Mouse (Mus musculus): Measurements from ENCODE around the gene Sf3a3. TPM values are rescaled to one million over a fixed set of nuclear protein-coding genes. Genes with fewer than 3 reads are reported as not detected.
"Not testable (repeated sequence)": the region's sequence is repeated elsewhere in the genome, so short reads cannot be mapped to it uniquely, and the experiment has no call there.

Gene Sf3a3
- polyA plus RNA-seq, 1 experiment from 2014 or later, result 63.5 TPM

GRCm38 (mm10) chr4:124710776-124711291 lies 3.7 kb upstream of the Sf3a3 start:
- peak; percentile 78 for TF ChIP-seq CTCF (IDR thresholded peaks at IDR 0.05; ENCODE audit: low read depth)
- TF ChIP-seq EP300 (optimal IDR thresholded peaks at IDR 0.05), result no peak
- peak overlapping the region; percentile 94 for H3K27ac ChIP-seq (replicated peaks)
- H3K27me3 ChIP-seq (ENCODE audit: control insufficient read depth, insufficient read depth, low read length), result no peaks in the 10 kb centered on the region
- no peaks in the 10 kb centered on the region for H3K9me3 ChIP-seq (ENCODE audit: control insufficient read depth, low read length)
- H3K36me3 ChIP-seq (ENCODE audit: control insufficient read depth, insufficient read depth, low read length), result peaks cover 1% of the 10 kb centered on the region; the same call in 1 of the 2 replicates
- no peak overlapping the region for H3K4me2 ChIP-seq (replicated peaks; ENCODE audit: low read depth)
- WGBS, result 9% methylated on average over 5 of the region's 5 CpGs
- ATAC-seq (ENCODE audit: low FRiP score, low TSS enrichment) (no peak), DNase-seq (ENCODE audit: low spot score) (peak; percentile 41)
- no peak overlapping the region for H3K4me3 ChIP-seq (ENCODE audit: low read depth, low read length)
- H3K9ac ChIP-seq (ENCODE audit: low read length), result no peak overlapping the region
- 0 out of 2 replicates have a peak, but pooled peaks cover 6% of the 10 kb centered on the region for H3K4me1 ChIP-seq (replicated peaks; ENCODE audit: control insufficient read depth, insufficient read depth)

- Histone ChIP-seq H3K4me3 (ENCODE audit: low read depth, low read length) (no peak overlapping the region), H3K36me3 (ENCODE audit: control insufficient read depth, insufficient read depth, low read length) (0 out of 2 replicates have a peak, but pooled peaks cover 3% of the 10 kb centered on the region), H3K27me3 (ENCODE audit: control insufficient read depth, insufficient read depth, low read length) (no peaks in the 10 kb centered on the region), H3K9ac (ENCODE audit: low read length) (no peak overlapping the region), H3K4me1 (replicated peaks; ENCODE audit: control insufficient read depth, insufficient read depth) (0 out of 2 replicates have a peak, but pooled peaks cover 6% of the 10 kb centered on the region), H3K27ac (replicated peaks) (no peak overlapping the region), H3K9me3 (ENCODE audit: control insufficient read depth, low read length) (no peaks in the 10 kb centered on the region), H3K4me2 (replicated peaks; ENCODE audit: low read depth) (no peak overlapping the region)
- ATAC-seq (ENCODE audit: low FRiP score, low TSS enrichment) (no peak), DNase-seq (ENCODE audit: low spot score) (no peak)
- WGBS, result 76% methylated on average over 6 of the region's 6 CpGs
- TF ChIP-seq EP300 (optimal IDR thresholded peaks at IDR 0.05) (no peak), CTCF (IDR thresholded peaks at IDR 0.05; ENCODE audit: low read depth) (no peak)
These were observed 2.0 kb upstream of the Sf3a3 start for GRCm38 (mm10) chr4:124712618-124713017.

- not testable (repeated sequence) for H3K27ac ChIP-seq (replicated peaks); H3K4me1 ChIP-seq (replicated peaks; ENCODE audit: control insufficient read depth, insufficient read depth); H3K27me3 ChIP-seq (ENCODE audit: control insufficient read depth, insufficient read depth, low read length); H3K36me3 ChIP-seq (ENCODE audit: control insufficient read depth, insufficient read depth, low read length); DNase-seq (ENCODE audit: low spot score); H3K4me2 ChIP-seq (replicated peaks; ENCODE audit: low read depth); H3K4me3 ChIP-seq (ENCODE audit: low read depth, low read length); H3K9ac ChIP-seq (ENCODE audit: low read length); H3K9me3 ChIP-seq (ENCODE audit: control insufficient read depth, low read length); ATAC-seq (ENCODE audit: low FRiP score, low TSS enrichment)
- WGBS, result 69% methylated on average over 4 of the region's 5 CpGs
These were observed 726 bp upstream of the Sf3a3 start for GRCm38 (mm10) chr4:124713850-124714249.

DNA sequence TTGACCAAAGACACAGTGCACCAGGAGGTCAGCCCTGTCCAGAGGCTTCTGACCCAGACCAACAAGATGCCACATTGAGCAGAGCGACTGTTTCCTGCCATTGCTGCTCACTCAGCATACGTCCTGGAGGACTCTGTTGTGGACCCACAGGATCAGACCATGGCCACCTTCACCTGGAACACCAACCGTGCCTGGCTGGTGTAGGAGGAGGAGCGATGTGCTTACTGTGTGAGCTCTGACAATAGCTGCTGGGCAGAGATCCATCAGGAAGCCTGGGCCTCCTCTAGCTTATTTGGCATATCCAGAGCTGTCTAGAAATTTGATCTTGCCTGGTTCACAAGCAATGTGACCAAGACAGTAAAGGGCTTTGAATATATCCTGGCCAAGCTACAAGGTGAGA lies 4.5 kb downstream of the Sf3a3 start:
- Histone ChIP-seq H3K36me3 (ENCODE audit: control insufficient read depth, insufficient read depth, low read length) (peaks cover 15% of the 10 kb centered on the region), H3K4me3 (ENCODE audit: low read depth, low read length) (no peak overlapping the region), H3K9me3 (ENCODE audit: control insufficient read depth, low read length) (no peaks in the 10 kb centered on the region), H3K4me2 (replicated peaks; ENCODE audit: low read depth) (no peak overlapping the region), H3K9ac (ENCODE audit: low read length) (no peak overlapping the region), H3K27ac (replicated peaks) (no peak overlapping the region), H3K27me3 (ENCODE audit: control insufficient read depth, insufficient read depth, low read length) (no peaks in the 10 kb centered on the region), H3K4me1 (replicated peaks; ENCODE audit: control insufficient read depth, insufficient read depth) (no peaks in the 10 kb centered on the region)
- no peak for TF ChIP-seq CTCF (IDR thresholded peaks at IDR 0.05; ENCODE audit: low read depth)
- no peak for TF ChIP-seq EP300 (optimal IDR thresholded peaks at IDR 0.05)
- 99% methylated on average over 4 of the region's 4 CpGs for WGBS
- ATAC-seq (ENCODE audit: low FRiP score, low TSS enrichment) (no peak), DNase-seq (ENCODE audit: low spot score) (no peak)

DNA sequence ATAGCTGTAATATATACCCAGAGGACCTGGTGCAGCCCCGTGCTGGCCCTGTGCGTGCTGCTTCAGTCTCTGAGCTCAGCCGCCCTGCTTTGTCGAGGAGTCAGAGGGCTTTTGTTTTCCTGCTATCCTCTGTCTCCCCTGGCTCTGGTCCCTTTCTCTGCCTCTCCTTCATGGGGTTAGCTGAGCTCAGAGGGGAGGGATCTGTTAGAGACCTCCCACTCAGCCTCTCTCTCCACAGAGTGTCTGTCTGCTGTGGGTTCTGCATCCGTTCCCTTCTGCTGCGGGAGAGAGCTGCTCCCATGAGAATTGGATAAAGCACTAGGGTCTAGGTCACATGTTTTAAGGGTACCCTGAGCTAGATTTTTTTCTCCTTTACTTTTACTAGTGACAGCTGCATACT lies 11.5 kb downstream of the Sf3a3 start:
- no peak overlapping the region for H3K27ac ChIP-seq (replicated peaks)
- no peak overlapping the region for H3K9ac ChIP-seq (ENCODE audit: low read length)
- H3K4me2 ChIP-seq (replicated peaks; ENCODE audit: low read depth), result no peak overlapping the region
- H3K4me3 ChIP-seq (ENCODE audit: low read depth, low read length), result no peak overlapping the region
- H3K4me1 ChIP-seq (replicated peaks; ENCODE audit: control insufficient read depth, insufficient read depth), result no peaks in the 10 kb centered on the region
- WGBS, result 83% methylated on average over 6 of the region's 6 CpGs
- H3K36me3 ChIP-seq (ENCODE audit: control insufficient read depth, insufficient read depth, low read length), result peaks cover 41% of the 10 kb centered on the region
- no peaks in the 10 kb centered on the region for H3K27me3 ChIP-seq (ENCODE audit: control insufficient read depth, insufficient read depth, low read length)
- DNase-seq (ENCODE audit: low spot score) (no peak), ATAC-seq (ENCODE audit: low FRiP score, low TSS enrichment) (no peak)
- TF ChIP-seq CTCF (IDR thresholded peaks at IDR 0.05; ENCODE audit: low read depth) (no peak), EP300 (optimal IDR thresholded peaks at IDR 0.05) (no peak)
- H3K9me3 ChIP-seq (ENCODE audit: control insufficient read depth, low read length), result no peaks in the 10 kb centered on the region

GRCm38 (mm10) chr4:124736952-124737351 lies 22.4 kb downstream of the Sf3a3 start:
- Histone ChIP-seq H3K9me3 (ENCODE audit: control insufficient read depth, low read length) (no peaks in the 10 kb centered on the region), H3K4me1 (replicated peaks; ENCODE audit: control insufficient read depth, insufficient read depth) (no peaks in the 10 kb centered on the region), H3K4me3 (ENCODE audit: low read depth, low read length) (no peak overlapping the region), H3K27ac (replicated peaks) (no peak overlapping the region), H3K36me3 (ENCODE audit: control insufficient read depth, insufficient read depth, low read length) (peaks cover under 1% of the 10 kb centered on the region; the same call in 1 of the 2 replicates), H3K9ac (ENCODE audit: low read length) (no peak overlapping the region), H3K27me3 (ENCODE audit: control insufficient read depth, insufficient read depth, low read length) (no peaks in the 10 kb centered on the region), H3K4me2 (replicated peaks; ENCODE audit: low read depth) (no peak overlapping the region)
- 65% methylated on average over 2 of the region's 2 CpGs for WGBS
- DNase-seq (ENCODE audit: low spot score), result no peak
- ATAC-seq (ENCODE audit: low FRiP score, low TSS enrichment), result no peak
- TF ChIP-seq CTCF (IDR thresholded peaks at IDR 0.05; ENCODE audit: low read depth) (no peak), EP300 (optimal IDR thresholded peaks at IDR 0.05) (no peak)
